Comparison of ENCODE assay signal across 8 mouse cellular contexts in genomic region chr4:53825821-53826605, GRCm38 (mm10). TPM values are rescaled to one million over a fixed set of nuclear protein-coding genes. Genes with fewer than 3 reads are reported as not detected.
DNase-seq lines count a peak whose midpoint lies in the region; ATAC-seq and TF ChIP-seq lines count a peak whose summit lies in the region.

Gene Tmem38b (plus strand): TSS chr4:53826045.

- H3K9me3 ChIP-seq in E14TG2a.4 (ENCODE audit: low read length), result no peaks in the 10 kb centered on the region
- H3K9me3 ChIP-seq in forebrain, embryonic 11.5 days (ENCODE audit: control insufficient read depth, low read length), result no peaks in the 10 kb centered on the region
- H3K9me3 ChIP-seq in heart, postnatal 0 days (replicated peaks; ENCODE audit: control insufficient read depth, low read length), result no peaks in the 10 kb centered on the region
- H3K9me3 ChIP-seq in neural tube, embryonic 15.5 days (replicated peaks), result no peaks in the 10 kb centered on the region

- WGBS in forebrain, embryonic 11.5 days, result under 1% methylated on average over 55 of the region's 55 CpGs
- WGBS in heart, postnatal 0 days, result under 1% methylated on average over 53 of the region's 55 CpGs
- WGBS in lung, adult 2 months, result under 1% methylated on average over 55 of the region's 55 CpGs
- under 1% methylated on average over 54 of the region's 55 CpGs for WGBS in neural tube, embryonic 15.5 days

- H3K27me3 ChIP-seq in E14TG2a.4 (ENCODE audit: insufficient read depth, low read length), result no peaks in the 10 kb centered on the region
- no peaks in the 10 kb centered on the region for H3K27me3 ChIP-seq in forebrain, embryonic 11.5 days (ENCODE audit: control insufficient read depth, insufficient read depth, low read length)
- no peaks in the 10 kb centered on the region for H3K27me3 ChIP-seq in heart, postnatal 0 days (ENCODE audit: control insufficient read depth, insufficient read depth, low read length)
- H3K27me3 ChIP-seq in neural tube, embryonic 15.5 days (replicated peaks), result no peaks in the 10 kb centered on the region

- TF ChIP-seq EP300 in heart, postnatal 0 days (IDR thresholded peaks at IDR 0.05; ENCODE audit: low read depth), result no peak

- peak within 1 kb of the TSS; percentile 76 for H3K4me2 ChIP-seq in forebrain, embryonic 11.5 days (ENCODE audit: low read depth, low read length, severe bottlenecking)
- H3K4me2 ChIP-seq in heart, postnatal 0 days (ENCODE audit: low read depth, low read length), result peak within 1 kb of the TSS; percentile 92
- H3K4me2 ChIP-seq in neural tube, embryonic 15.5 days, result peak within 1 kb of the TSS; percentile 76

- peak within 1 kb of the TSS; percentile 71 for H3K9ac ChIP-seq in forebrain, embryonic 11.5 days (ENCODE audit: low read length)
- peak within 1 kb of the TSS; percentile 79 for H3K9ac ChIP-seq in heart, postnatal 0 days (replicated peaks; ENCODE audit: low read depth, low read length)
- peak within 1 kb of the TSS; percentile 86 for H3K9ac ChIP-seq in neural tube, embryonic 15.5 days (replicated peaks)

- no peak for TF ChIP-seq CTCF in E14TG2a.4 (conservative IDR thresholded peaks at IDR 0.05; ENCODE audit: low read length)
- peak; percentile 24; the same call in 1 of the 2 replicates for TF ChIP-seq CTCF in heart, postnatal 0 days (IDR thresholded peaks at IDR 0.05; ENCODE audit: low read depth)
- TF ChIP-seq CTCF in lung, adult 2 months (IDR thresholded peaks at IDR 0.05; ENCODE audit: insufficient read depth, low read length), result no peak

- TF ChIP-seq POLR2A in lung, adult 2 months (IDR thresholded peaks at IDR 0.05; ENCODE audit: borderline replicate concordance, extremely low read depth, low read depth, low read length), result peak; percentile 54; the same call in 1 of the 2 replicates

- peak; percentile 53 for DNase-seq in c-Kit-positive CD71-positive TER-119-negative erythroid progenitor cells, embryonic 14.5 days (ENCODE audit: low read depth)
- DNase-seq in forebrain, embryonic 11.5 days (ENCODE audit: low spot score), result peak; percentile 94
- DNase-seq in heart, postnatal 0 days (ENCODE audit: low spot score), result peak; percentile 75
- DNase-seq in kidney, postnatal 4 days, result peak; percentile 88 to 92
- DNase-seq in lung, adult 2 months, result peak; percentile 71
- DNase-seq in testis, postnatal 14 days (ENCODE audit: low spot score), result peak; percentile 80

- H3K36me3 ChIP-seq in E14TG2a.4 (ENCODE audit: insufficient read depth, low read length), result no peaks in the 10 kb centered on the region
- H3K36me3 ChIP-seq in forebrain, embryonic 11.5 days (ENCODE audit: control insufficient read depth, insufficient read depth, low read length), result no peaks in the 10 kb centered on the region
- H3K36me3 ChIP-seq in heart, postnatal 0 days (replicated peaks; ENCODE audit: control insufficient read depth, insufficient read depth, low read length), result no peaks in the 10 kb centered on the region
- no peaks in the 10 kb centered on the region for H3K36me3 ChIP-seq in neural tube, embryonic 15.5 days

- H3K4me3 ChIP-seq in E14TG2a.4 (replicated peaks; ENCODE audit: low read length), result peak within 1 kb of the TSS; percentile 99
- H3K4me3 ChIP-seq in forebrain, embryonic 11.5 days (ENCODE audit: low read depth, low read length), result peak within 1 kb of the TSS; percentile 77
- peak within 1 kb of the TSS; percentile 97 for H3K4me3 ChIP-seq in heart, postnatal 0 days (ENCODE audit: low read depth, low read length)
- peak within 1 kb of the TSS; percentile 94 for H3K4me3 ChIP-seq in lung, adult 2 months (replicated peaks; ENCODE audit: extremely low read depth, low read depth, low read length)
- peak within 1 kb of the TSS; percentile 99 for H3K4me3 ChIP-seq in neural tube, embryonic 15.5 days (replicated peaks)

- H3K27ac ChIP-seq in forebrain, embryonic 11.5 days (ENCODE audit: low read depth, low read length), result no peak within 1 kb of the TSS
- peak within 1 kb of the TSS; percentile 67 for H3K27ac ChIP-seq in heart, postnatal 0 days (ENCODE audit: low read depth)
- H3K27ac ChIP-seq in neural tube, embryonic 15.5 days (replicated peaks), result peak within 1 kb of the TSS; percentile 84

- ATAC-seq in forebrain, embryonic 11.5 days (replicated peaks; ENCODE audit: low FRiP score), result peak; percentile 91
- peak; percentile 95 for ATAC-seq in heart, postnatal 0 days (ENCODE audit: insufficient read depth, low read depth)
- peak; percentile 95 for ATAC-seq in neural tube, embryonic 15.5 days (ENCODE audit: low FRiP score)

- H3K4me1 ChIP-seq in E14TG2a.4 (replicated peaks; ENCODE audit: low read depth, low read length), result peaks cover 15% of the 10 kb centered on the region
- no peaks in the 10 kb centered on the region for H3K4me1 ChIP-seq in forebrain, embryonic 11.5 days (replicated peaks; ENCODE audit: control insufficient read depth, insufficient read depth, low read length)
- H3K4me1 ChIP-seq in heart, postnatal 0 days (ENCODE audit: control insufficient read depth, insufficient read depth), result no peaks in the 10 kb centered on the region; the same call in 1 of the 2 replicates
- H3K4me1 ChIP-seq in lung, adult 2 months (ENCODE audit: control insufficient read depth, insufficient read depth, low read length), result peaks cover 6% of the 10 kb centered on the region
- H3K4me1 ChIP-seq in neural tube, embryonic 15.5 days, result peaks cover 6% of the 10 kb centered on the region

RNA-seq across cellular contexts. Expression of gene Tmem38b, which starts in this region (rescaled TPM):
- polyA plus RNA-seq in forebrain, embryonic 11.5 days (2014; fragmentation: Nextera tagmentation; extraction: Ambion mirVana), result 7.8 and 9.1 TPM in 2 replicates
- total RNA-seq in heart, postnatal 0 days (2014; rRNA removed; ENCODE audit: low replicate concordance), result 2.0 and 2.7 TPM in 2 replicates
- 10.3 and 10.4 TPM in 2 replicates for polyA plus RNA-seq in heart, postnatal 0 days (2015; fragmentation: Nextera tagmentation; extraction: Ambion mirVana)
- 8.6 and 9.7 TPM in 2 replicates for polyA plus RNA-seq in lung, adult 2 months (2012; rRNA removed)
- 7.2 and 7.4 TPM in 2 replicates for polyA plus RNA-seq in neural tube, embryonic 15.5 days (2015; fragmentation: Nextera tagmentation; extraction: Ambion mirVana)
